Mouse (Mus musculus) hindbrain, embryonic 15.5 days (tissue): ENCODE data around the gene 5730596B20Rik. TPM values are rescaled to one million over a fixed set of nuclear protein-coding genes. Genes with fewer than 3 reads are reported as not detected.
A peak's percentile ranks its signal among the peaks of the same experiment; 100 is the strongest.

Source experiments
- ATAC-seq: fragments of 200-750 bp; cut with Nextera tagmentation; 2 replicates; pipeline ENCODE4 v1.8.0; 2017; ENCODE audit warnings: low read depth, moderate number of reproducible peaks, moderate TSS enrichment; ENCODE audit not compliant: low FRiP score
- H3K27ac ChIP-seq: fragments of 300-500 bp; sonication (generic); replicated peaks from 2 replicates; pipeline ENCODE4 v1.5.1; 2015; ENCODE audit warnings: mild to moderate bottlenecking, inconsistent platforms
- H3K27me3 ChIP-seq: fragments of 300-500 bp; sonication (generic); 2 replicates; pipeline ENCODE4 v1.6.1; 2015; ENCODE audit warnings: control low read depth, inconsistent platforms
- H3K36me3 ChIP-seq: fragments of 300-500 bp; sonication (generic); 2 replicates; pipeline ENCODE4 v1.6.1; 2015; ENCODE audit warnings: control low read depth, inconsistent platforms
- H3K4me1 ChIP-seq: fragments of 300-500 bp; sonication (generic); replicated peaks from 2 replicates; pipeline ENCODE4 v1.6.1; 2015; ENCODE audit warnings: control low read depth, inconsistent platforms
- H3K4me2 ChIP-seq: fragments of 300-500 bp; sonication (generic); 2 replicates; pipeline ENCODE4 v1.6.1; 2015; ENCODE audit warnings: moderate library complexity, mild to moderate bottlenecking, inconsistent platforms
- H3K4me3 ChIP-seq: fragments of 300-500 bp; sonication (generic); 2 replicates; pipeline ENCODE4 v1.5.1; 2015; ENCODE audit warnings: mild to moderate bottlenecking, inconsistent platforms
- H3K9ac ChIP-seq: fragments of 300-500 bp; sonication (generic); 2 replicates; pipeline ENCODE4 v1.6.1; 2015; ENCODE audit warnings: inconsistent platforms
- H3K9me3 ChIP-seq: fragments of 300-500 bp; sonication (generic); 2 replicates; pipeline ENCODE4 v1.6.1; 2016; ENCODE audit warnings: control low read depth, inconsistent platforms
- WGBS: fragments of 180-500 bp; shearing (Covaris S2); methylation state at CpG from one replicate; pipeline ENCODE4 v1.1.7; 2015; 5-methylcytosine and 5-hydroxymethylcytosine counted together
- microRNA counts: library from miRNA; unstranded; fragments of <30 nt; microRNA quantifications from one replicate; lab custom pipeline; 2016
- microRNA-seq: library from miRNA; unstranded; fragments of <30 nt; microRNA quantifications from one replicate; pipeline ENCODE4, GENCODE M21; 2016
- polyA plus RNA-seq: library from polyadenylated mRNA; unstranded; fragments of >200 nt; fragmentation: Nextera tagmentation; extraction: Ambion mirVana; gene quantifications from 2 replicates; pipeline ENCODE4 v1.2.1, GENCODE M21; 2015

5730596B20Rik gene
- polyA plus RNA-seq, 1 experiment from 2014 or later, result 4.3 TPM

- WGBS, result under 1% methylated on average over 38 of the region's 38 CpGs
- Histone ChIP-seq H3K27me3 (peaks cover 91% of the 10 kb centered on the region), H3K4me3 (no peak overlapping the region), H3K4me1 (no peaks in the 10 kb centered on the region), H3K9me3 (no peaks in the 10 kb centered on the region), H3K9ac (no peak overlapping the region), H3K27ac (no peak overlapping the region), H3K4me2 (no peak overlapping the region), H3K36me3 (no peaks in the 10 kb centered on the region)
- no peak for ATAC-seq
These were observed 51.5 kb downstream of the 5730596B20Rik start for GRCm38 (mm10) chr6:52228475-52229465.

DNA sequence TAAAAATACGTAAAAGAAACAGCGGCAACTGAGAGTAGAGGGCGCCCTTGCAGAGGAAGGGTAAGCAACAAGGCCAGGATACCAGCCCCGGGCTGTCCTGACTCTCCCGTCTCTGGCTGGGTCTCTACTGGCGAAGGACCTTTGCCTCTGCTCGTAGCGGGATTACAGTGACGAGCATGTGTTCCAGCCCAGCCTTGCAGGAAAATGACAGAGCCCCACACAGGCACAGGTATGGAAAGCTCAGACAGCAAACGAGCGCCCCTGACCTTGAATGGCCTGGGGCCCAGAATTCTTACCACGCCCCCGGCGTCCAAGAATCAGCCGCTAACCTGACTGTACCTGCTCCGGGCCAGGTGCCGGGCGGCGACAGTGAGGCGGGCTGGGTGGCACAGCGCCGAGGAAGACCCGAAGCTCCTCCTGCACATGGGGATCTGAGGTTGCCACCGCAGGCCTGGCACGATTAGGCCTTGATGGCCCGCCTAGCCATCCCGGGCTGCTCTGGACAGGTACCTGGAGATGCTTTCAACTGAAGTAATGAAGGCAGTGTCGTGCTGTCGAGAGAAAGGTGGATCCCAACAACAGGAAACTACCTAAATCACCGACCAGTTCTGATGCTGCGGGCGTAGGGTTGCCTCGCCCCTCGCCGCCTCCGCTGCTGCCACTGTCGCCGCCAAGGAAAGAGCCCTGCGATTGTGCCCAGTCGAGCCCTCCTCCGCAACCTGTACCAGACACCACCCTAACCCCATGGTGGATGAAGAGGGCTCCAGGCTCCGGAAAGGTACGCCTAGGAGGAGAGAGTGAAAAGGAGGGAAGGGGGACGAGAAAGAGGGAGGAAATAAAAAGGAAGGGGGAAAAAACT is 52.5 kb downstream of the 5730596B20Rik start:
- no peak overlapping the region for H3K9ac ChIP-seq
- H3K9me3 ChIP-seq, result no peaks in the 10 kb centered on the region
- H3K27ac ChIP-seq, result no peak overlapping the region
- WGBS, result 2% methylated on average over 44 of the region's 44 CpGs
- H3K36me3 ChIP-seq, result no peaks in the 10 kb centered on the region
- no peaks in the 10 kb centered on the region for H3K4me1 ChIP-seq
- no peak overlapping the region for H3K4me3 ChIP-seq
- no peak overlapping the region for H3K4me2 ChIP-seq
- no peak for ATAC-seq
- H3K27me3 ChIP-seq, result peaks cover 91% of the 10 kb centered on the region

MicroRNAs encoded within 50 kb of the gene (microRNA counts, 519-probe panel; counts per million panel counts)
- not detected for microRNA mmu-miR-196b (lab: Ali Mortazavi, UCI)

Small RNA genes within 50 kb of the gene (microRNA-seq; reads per million reads assigned to microRNA genes)
- gene Mir196b, result 61.3 reads per million, percentile 45 among the genes with 10 or more reads in this experiment

Other genes with a start within 250 kb of the 5730596B20Rik start
- gene Skap2, start 164.9 kb upstream of the 5730596B20Rik start, polyA plus RNA-seq, result 22.7 and 27.4 TPM in 2 replicates
- 1.3 and 1.8 TPM in 2 replicates for gene Hoxa1, start 19.2 kb upstream of the 5730596B20Rik start, polyA plus RNA-seq
- 22.4 and 26.8 TPM in 2 replicates for gene Hoxa2, start 12.7 kb upstream of the 5730596B20Rik start, polyA plus RNA-seq
- 10.6 and 12.2 TPM in 2 replicates for gene Hoxa4, start 14.3 kb downstream of the 5730596B20Rik start, polyA plus RNA-seq
- gene Hoxa5, start 27.1 kb downstream of the 5730596B20Rik start, polyA plus RNA-seq, result 105 and 115 TPM in 2 replicates
- 10.4 and 13.4 TPM in 2 replicates for gene Hoxa6, start 31.2 kb downstream of the 5730596B20Rik start, polyA plus RNA-seq
- 15.7 and 16.3 TPM in 2 replicates for gene Hoxa3, start 35.8 kb downstream of the 5730596B20Rik start, polyA plus RNA-seq
- not detected in 2 replicates for gene Gm28308, start 35.8 kb downstream of the 5730596B20Rik start, polyA plus RNA-seq
- gene Hoxa7, start 44.4 kb downstream of the 5730596B20Rik start, polyA plus RNA-seq, result 8.3 and 20.5 TPM in 2 replicates
- 0.58 and 3.4 TPM in 2 replicates for gene Hoxa9, start 53.6 kb downstream of the 5730596B20Rik start, polyA plus RNA-seq
- gene Hoxa10, start 63.4 kb downstream of the 5730596B20Rik start, polyA plus RNA-seq, result 0.28 and 0.40 TPM in 2 replicates
- not detected in 2 replicates for gene Hoxa11, start 68.3 kb downstream of the 5730596B20Rik start, polyA plus RNA-seq
- 0.07 TPM in 1 of 2 replicates, not detected in the other for gene Hoxa13, start 83.4 kb downstream of the 5730596B20Rik start, polyA plus RNA-seq
- gene Evx1, start 136.0 kb downstream of the 5730596B20Rik start, polyA plus RNA-seq, result 2.7 and 3.8 TPM in 2 replicates